Mouse (Mus musculus) E14TG2a.4 (cell line): Measurements from ENCODE around the gene Ctbp2.

Experiments used
- CTCF ChIP-seq: conservative IDR thresholded peaks from 2 replicates; pipeline ENCODE4 v1.5.1; 2014; ENCODE audit warnings: low read length
- NANOG ChIP-seq: IDR thresholded peaks from 2 replicates; pipeline ENCODE4 v1.6.1; 2014; ENCODE audit warnings: borderline replicate concordance, low read length, mixed read lengths
- POU5F1 ChIP-seq: IDR thresholded peaks from 2 replicates; pipeline ENCODE4 v1.6.1; 2014; ENCODE audit warnings: low read length, borderline replicate concordance

DNA sequence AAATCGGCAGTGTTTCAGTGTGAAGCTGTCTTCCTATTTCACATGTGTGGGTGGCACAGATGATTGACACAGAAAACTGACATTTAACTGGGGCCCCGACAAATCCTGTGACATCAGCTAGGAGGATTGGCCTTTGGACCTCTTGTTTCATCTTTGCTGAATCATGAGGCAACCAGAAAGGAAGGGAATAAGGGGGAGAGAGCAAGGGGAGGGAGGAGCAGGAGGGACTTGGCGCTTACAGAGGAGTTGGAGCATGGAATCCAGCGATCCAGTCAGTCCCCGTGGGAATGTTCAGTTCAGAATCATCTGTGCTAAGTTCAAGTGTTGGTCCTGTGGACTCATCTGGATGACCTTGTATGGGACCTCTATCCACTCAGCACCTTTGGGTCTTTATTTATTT lies 38.9 kb upstream of the Ctbp2 start:
- TF ChIP-seq CTCF, result no peak
- no peak for TF ChIP-seq POU5F1
- no peak for TF ChIP-seq NANOG
